Mouse (Mus musculus): Measurements from ENCODE around the gene Ssbp3. TPM values are rescaled to one million over a fixed set of nuclear protein-coding genes. Genes with fewer than 3 reads are reported as not detected.

Gene Ssbp3
- polyA plus RNA-seq, 1 experiment from 2014 or later = 190 TPM

DNA sequence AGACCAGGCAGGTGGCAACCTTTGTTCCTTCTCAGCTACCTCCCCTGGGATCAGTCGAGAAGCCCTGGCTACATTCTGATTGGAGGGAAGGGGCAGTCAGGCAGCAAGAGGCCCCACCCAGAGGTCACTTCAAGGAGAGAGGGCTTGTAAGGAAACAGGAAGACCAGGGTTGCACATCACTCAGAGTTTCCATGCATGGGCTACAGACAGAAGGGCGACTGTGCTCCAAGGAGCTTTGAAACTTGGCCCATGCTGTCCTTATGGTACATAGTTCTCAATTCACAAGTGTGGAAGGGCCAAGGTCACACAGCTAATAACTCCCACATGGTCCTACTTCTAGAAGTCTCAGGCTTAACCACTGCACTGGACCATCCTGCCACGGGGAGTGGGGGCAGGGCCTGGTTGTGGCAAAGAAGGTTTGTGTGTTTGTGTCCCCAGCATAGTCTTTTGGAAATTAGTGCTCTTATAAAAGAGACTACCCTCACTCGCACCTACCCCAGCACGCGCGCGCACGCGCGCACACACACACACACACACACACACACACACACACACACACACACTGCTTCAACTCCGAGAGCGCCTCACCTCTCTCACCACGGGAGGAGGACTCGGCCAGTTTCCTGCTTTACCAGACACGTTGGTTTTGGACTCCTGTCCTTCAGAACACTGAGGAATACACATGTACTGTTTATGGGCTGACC, 184.1 kb downstream of the Ssbp3 start:
- Histone ChIP-seq H3K27me3 (no peaks in the 10 kb centered on the region), H3K9me3 (no peaks in the 10 kb centered on the region), H3K27ac (no peak overlapping the region), H3K4me3 (no peak overlapping the region), H3K9ac (no peak overlapping the region), H3K4me1 (peaks cover 21% of the 10 kb centered on the region), H3K36me3 (no peaks in the 10 kb centered on the region), H3K4me2 (no peak overlapping the region)
- 56% methylated on average over 16 of the region's 16 CpGs for WGBS
- ATAC-seq (ENCODE audit: insufficient number of reproducible peaks, insufficient read depth, low FRiP score, low TSS enrichment, low read depth) = no peak

DNA sequence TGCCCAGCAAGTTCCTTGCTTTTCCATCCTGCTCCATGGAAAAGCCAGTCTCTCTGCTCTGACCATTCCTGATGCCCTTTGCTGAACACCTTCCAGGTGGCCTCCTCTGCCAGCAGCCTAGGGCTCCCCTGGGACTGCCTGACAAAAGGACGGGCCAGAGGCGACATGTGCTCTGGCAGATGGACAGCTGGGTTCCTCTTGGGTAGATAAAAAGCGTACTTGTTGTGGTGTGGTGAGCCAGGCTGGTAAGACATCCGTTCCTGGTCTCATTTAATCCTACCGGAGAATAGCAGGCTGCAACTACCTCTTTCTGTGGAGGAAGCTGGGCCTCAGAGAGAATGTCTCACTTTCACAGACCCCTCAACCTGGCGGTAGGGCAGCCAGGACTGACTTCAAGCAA, 185.5 kb downstream of the Ssbp3 start:
- Histone ChIP-seq H3K9ac (no peak overlapping the region), H3K27me3 (no peaks in the 10 kb centered on the region), H3K27ac (no peak overlapping the region), H3K4me2 (no peak overlapping the region), H3K36me3 (no peaks in the 10 kb centered on the region), H3K4me1 (peaks cover 21% of the 10 kb centered on the region), H3K4me3 (no peak overlapping the region), H3K9me3 (no peaks in the 10 kb centered on the region)
- WGBS = 29% methylated on average over 6 of the region's 6 CpGs
- no peak for ATAC-seq (ENCODE audit: insufficient number of reproducible peaks, insufficient read depth, low FRiP score, low TSS enrichment, low read depth)

DNA sequence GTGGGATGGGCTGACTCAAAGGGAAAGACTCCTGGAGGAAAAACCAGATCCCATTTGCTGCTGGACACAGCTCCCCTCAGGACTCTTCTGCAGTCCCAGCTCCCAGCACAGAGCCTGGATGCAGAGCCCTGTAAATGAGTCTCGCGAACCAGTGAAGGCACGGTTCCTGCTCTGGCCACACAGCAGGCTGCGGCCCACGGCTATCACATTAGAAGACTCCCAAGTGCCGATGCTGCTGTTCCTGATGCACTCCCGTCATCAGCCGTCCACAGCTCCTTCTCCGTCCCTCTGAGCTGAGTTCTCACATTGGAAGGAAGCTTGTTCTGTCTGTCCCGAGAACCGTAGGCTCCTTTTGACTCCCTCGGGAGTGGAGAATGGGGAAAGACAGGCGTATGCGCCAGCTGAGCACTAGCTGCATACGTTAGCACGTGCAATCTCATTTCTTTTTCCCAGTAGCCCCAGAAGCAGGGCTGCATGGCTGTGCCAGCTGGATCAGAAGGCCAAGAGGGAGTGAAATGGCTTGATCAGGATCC, 186.4 kb downstream of the Ssbp3 start, which contains the start of gene Cdcp2:
Gene Cdcp2 (plus strand): TSS at position 51 of the 533 bp plus-strand sequence.
- no peaks in the 10 kb centered on the region for H3K36me3 ChIP-seq
- WGBS = 66% methylated on average over 16 of the region's 16 CpGs
- no peak for ATAC-seq (ENCODE audit: insufficient number of reproducible peaks, insufficient read depth, low FRiP score, low TSS enrichment, low read depth)
- no peaks in the 10 kb centered on the region for H3K9me3 ChIP-seq
- H3K27ac ChIP-seq = no peak within 1 kb of the TSS
- H3K9ac ChIP-seq = 0 out of 2 replicates have a peak within 1 kb of the TSS, but pooled peaks have one; percentile 28
- H3K27me3 ChIP-seq = no peaks in the 10 kb centered on the region
- no peak within 1 kb of the TSS for H3K4me3 ChIP-seq
- no peak within 1 kb of the TSS for H3K4me2 ChIP-seq
- H3K4me1 ChIP-seq = peaks cover 21% of the 10 kb centered on the region

DNA sequence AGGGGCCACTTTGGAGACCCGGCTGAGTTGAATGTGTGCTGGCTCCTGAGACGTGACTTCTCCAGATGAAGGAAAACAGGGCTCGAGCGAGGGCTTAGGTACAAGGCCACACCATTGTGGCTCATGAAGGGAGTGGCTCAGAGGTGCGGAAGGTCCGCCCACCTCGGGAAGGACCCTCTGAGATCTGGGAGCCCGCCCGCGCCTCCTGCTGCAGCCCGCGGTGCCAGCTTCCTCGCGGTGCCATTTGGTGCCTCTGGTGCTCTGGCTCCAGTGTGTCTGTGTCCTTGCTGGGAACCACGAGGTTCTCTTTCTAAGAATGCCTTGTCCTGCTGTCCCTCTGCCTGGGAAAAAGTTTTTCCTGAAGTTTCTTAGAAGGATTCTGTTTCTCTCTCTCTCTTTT, 187.4 kb downstream of the Ssbp3 start:
- 63% methylated on average over 15 of the region's 15 CpGs for WGBS
- no peak overlapping the region for H3K4me2 ChIP-seq
- H3K4me1 ChIP-seq = peaks cover 21% of the 10 kb centered on the region
- H3K9ac ChIP-seq = no peak overlapping the region
- no peak overlapping the region for H3K4me3 ChIP-seq
- no peak overlapping the region for H3K27ac ChIP-seq
- H3K27me3 ChIP-seq = no peaks in the 10 kb centered on the region
- H3K36me3 ChIP-seq = no peaks in the 10 kb centered on the region
- H3K9me3 ChIP-seq = no peaks in the 10 kb centered on the region
- no peak for ATAC-seq (ENCODE audit: insufficient number of reproducible peaks, insufficient read depth, low FRiP score, low TSS enrichment, low read depth)

DNA sequence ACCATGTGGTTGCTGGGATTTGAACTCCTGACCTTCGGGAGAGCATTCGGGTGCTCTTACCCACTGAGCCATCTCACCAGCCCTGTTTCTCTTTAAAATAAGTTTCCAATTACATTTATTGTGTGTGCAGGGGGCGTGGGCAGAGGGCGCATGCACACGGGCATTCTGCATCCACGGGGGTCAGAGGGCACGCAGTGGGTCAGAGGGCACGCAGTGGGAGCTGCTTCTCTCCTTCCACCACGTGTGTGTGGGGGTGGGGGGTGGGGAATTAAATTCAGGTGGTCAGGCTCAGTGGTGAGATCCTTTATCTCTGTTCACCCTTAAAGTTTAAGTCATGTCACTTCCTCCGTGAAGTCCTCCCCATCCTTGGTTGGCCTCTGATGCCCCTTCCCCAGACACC, 187.9 kb downstream of the Ssbp3 start:
- WGBS = 53% methylated on average over 10 of the region's 10 CpGs
- no peaks in the 10 kb centered on the region for H3K9me3 ChIP-seq
- no peak overlapping the region for H3K9ac ChIP-seq
- ATAC-seq (ENCODE audit: insufficient number of reproducible peaks, insufficient read depth, low FRiP score, low TSS enrichment, low read depth) = no peak
- H3K4me2 ChIP-seq = no peak overlapping the region
- H3K36me3 ChIP-seq = no peaks in the 10 kb centered on the region
- H3K27me3 ChIP-seq = no peaks in the 10 kb centered on the region
- peaks cover 21% of the 10 kb centered on the region for H3K4me1 ChIP-seq
- no peak overlapping the region for H3K27ac ChIP-seq
- H3K4me3 ChIP-seq = no peak overlapping the region

DNA sequence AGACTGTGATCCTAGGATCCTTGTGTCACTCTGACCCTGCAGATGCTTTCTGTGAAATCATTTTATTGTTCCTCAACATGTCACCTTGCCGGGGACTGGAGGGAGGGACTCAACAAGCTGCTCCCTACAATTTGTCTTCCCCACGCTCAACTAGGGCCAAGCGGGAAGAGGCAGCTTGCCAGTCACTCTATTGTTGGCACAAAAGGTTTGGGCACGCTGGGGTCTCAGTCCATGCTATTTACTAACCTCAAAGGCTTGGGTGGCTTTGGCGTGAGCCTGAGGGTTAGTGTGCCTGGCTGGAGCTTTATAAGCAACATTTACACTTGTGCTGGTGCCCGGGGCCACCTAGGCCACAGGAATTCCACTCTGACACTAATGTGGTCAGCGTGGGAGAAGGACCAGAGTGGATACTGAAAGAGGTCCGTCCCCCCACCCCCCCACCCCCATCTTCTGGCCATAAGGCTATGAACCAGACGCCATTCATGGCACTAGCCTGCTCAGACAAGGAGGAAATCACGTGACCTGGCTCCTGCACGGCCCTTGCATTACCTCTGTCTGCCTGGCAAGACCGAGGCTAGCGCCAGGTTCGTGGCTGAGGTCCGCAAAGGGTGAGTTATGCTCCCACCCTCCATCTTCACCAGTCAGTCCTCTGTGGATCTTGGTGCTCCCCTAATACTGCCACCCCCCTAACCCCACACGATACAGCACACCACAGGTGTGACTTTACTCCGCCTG, 188.5 kb downstream of the Ssbp3 start:
- Histone ChIP-seq H3K4me2 (no peak overlapping the region), H3K4me3 (no peak overlapping the region), H3K27me3 (no peaks in the 10 kb centered on the region), H3K9ac (no peak overlapping the region), H3K4me1 (peaks cover 21% of the 10 kb centered on the region), H3K27ac (no peak overlapping the region), H3K9me3 (no peaks in the 10 kb centered on the region), H3K36me3 (no peaks in the 10 kb centered on the region)
- WGBS = 68% methylated on average over 17 of the region's 17 CpGs
- ATAC-seq (ENCODE audit: insufficient number of reproducible peaks, insufficient read depth, low FRiP score, low TSS enrichment, low read depth) = no peak

Other genes starting within 250 kb of the Ssbp3 start
- gene Ttc4, start 231.8 kb upstream of the Ssbp3 start, polyA plus RNA-seq (2015; fragmentation: Nextera tagmentation; extraction: Ambion mirVana) = 104 and 106 TPM in 2 replicates
- 0.44 and 0.58 TPM in 2 replicates for gene Mroh7, start 179.8 kb upstream of the Ssbp3 start, polyA plus RNA-seq (2015; fragmentation: Nextera tagmentation; extraction: Ambion mirVana)
- gene Fam151a, start 176.8 kb upstream of the Ssbp3 start, polyA plus RNA-seq (2015; fragmentation: Nextera tagmentation; extraction: Ambion mirVana) = 0.32 TPM in 1 of 2 replicates, not detected in the other
- gene Acot11, start 105.7 kb upstream of the Ssbp3 start, polyA plus RNA-seq (2015; fragmentation: Nextera tagmentation; extraction: Ambion mirVana) = 2.1 and 3.0 TPM in 2 replicates
- gene Mrpl37, start 156.2 kb downstream of the Ssbp3 start, polyA plus RNA-seq (2015; fragmentation: Nextera tagmentation; extraction: Ambion mirVana) = 90.6 and 99.2 TPM in 2 replicates
- gene Cyb5rl, start 156.3 kb downstream of the Ssbp3 start, polyA plus RNA-seq (2015; fragmentation: Nextera tagmentation; extraction: Ambion mirVana) = 7.7 and 9.4 TPM in 2 replicates
- not detected in 2 replicates for gene Cdcp2, start 186.2 kb downstream of the Ssbp3 start, polyA plus RNA-seq (2015; fragmentation: Nextera tagmentation; extraction: Ambion mirVana)

Measured in embryonic facial prominence, embryonic 13.5 days (tissue).